Mouse (Mus musculus) R1 (cell line): ENCODE measurements around the gene Zfp775.

Experiments
- DNase-seq: peaks from one replicate; pipeline ENCODE4 v3.0.0-alpha.2; 2018; ENCODE audit warnings: low read depth, low spot score

The Zfp775 gene

GRCm38 (mm10) chr6:48628808-48629660 lies 27.2 kb downstream of the Zfp775 start:
- DNase-seq = peak; percentile 27

GRCm38 (mm10) chr6:48629661-48630034 lies 27.8 kb downstream of the Zfp775 start:
- peak; percentile 23 for DNase-seq

GRCm38 (mm10) chr6:48630831-48631230 lies 29.0 kb downstream of the Zfp775 start:
- no peak for DNase-seq

GRCm38 (mm10) chr6:48635105-48635504 lies 33.2 kb downstream of the Zfp775 start:
- no peak for DNase-seq

- no peak for DNase-seq
Observed at GRCm38 (mm10) chr6:48636515-48636914, 34.7 kb downstream of the Zfp775 start.

- no peak for DNase-seq
Observed at GRCm38 (mm10) chr6:48637811-48638500, 36.1 kb downstream of the Zfp775 start.

GRCm38 (mm10) chr6:48638553-48638952 lies 36.7 kb downstream of the Zfp775 start:
- no peak for DNase-seq

- DNase-seq = no peak
Observed at GRCm38 (mm10) chr6:48641391-48641790, 39.5 kb downstream of the Zfp775 start.

GRCm38 (mm10) chr6:48642764-48643292 lies 41.0 kb downstream of the Zfp775 start:
- peak; percentile 79 for DNase-seq

- peak; percentile 75 for DNase-seq
Observed at GRCm38 (mm10) chr6:48645660-48646308, 43.9 kb downstream of the Zfp775 start.

- DNase-seq = no peak
Observed at GRCm38 (mm10) chr6:48646309-48646690, 44.4 kb downstream of the Zfp775 start.

GRCm38 (mm10) chr6:48646995-48647394 lies 45.1 kb downstream of the Zfp775 start, which contains the start of gene Gimap8:
Gimap8 (plus strand) TSS chr6:48647234.
- peak; percentile 51 for DNase-seq

- no peak for DNase-seq
Observed at GRCm38 (mm10) chr6:48647611-48648010, 45.7 kb downstream of the Zfp775 start.

- no peak for DNase-seq
Observed at GRCm38 (mm10) chr6:48648779-48649178, 46.9 kb downstream of the Zfp775 start.

GRCm38 (mm10) chr6:48650041-48650440 lies 48.2 kb downstream of the Zfp775 start:
- DNase-seq = no peak

- DNase-seq = no peak
Observed at GRCm38 (mm10) chr6:48658721-48659120, 56.9 kb downstream of the Zfp775 start.

GRCm38 (mm10) chr6:48664750-48665149 lies 62.9 kb downstream of the Zfp775 start:
- DNase-seq = no peak

- DNase-seq = no peak
Observed at GRCm38 (mm10) chr6:48665471-48665870, 63.6 kb downstream of the Zfp775 start.

- no peak for DNase-seq
Observed at GRCm38 (mm10) chr6:48666159-48666586, 64.3 kb downstream of the Zfp775 start.

- no peak for DNase-seq
Observed at GRCm38 (mm10) chr6:48668022-48668421, 66.2 kb downstream of the Zfp775 start.

GRCm38 (mm10) chr6:48669446-48669969 lies 67.6 kb downstream of the Zfp775 start:
- DNase-seq = no peak
